ENCODE assay signal across 8 mouse cellular contexts in the genomic region with DNA sequence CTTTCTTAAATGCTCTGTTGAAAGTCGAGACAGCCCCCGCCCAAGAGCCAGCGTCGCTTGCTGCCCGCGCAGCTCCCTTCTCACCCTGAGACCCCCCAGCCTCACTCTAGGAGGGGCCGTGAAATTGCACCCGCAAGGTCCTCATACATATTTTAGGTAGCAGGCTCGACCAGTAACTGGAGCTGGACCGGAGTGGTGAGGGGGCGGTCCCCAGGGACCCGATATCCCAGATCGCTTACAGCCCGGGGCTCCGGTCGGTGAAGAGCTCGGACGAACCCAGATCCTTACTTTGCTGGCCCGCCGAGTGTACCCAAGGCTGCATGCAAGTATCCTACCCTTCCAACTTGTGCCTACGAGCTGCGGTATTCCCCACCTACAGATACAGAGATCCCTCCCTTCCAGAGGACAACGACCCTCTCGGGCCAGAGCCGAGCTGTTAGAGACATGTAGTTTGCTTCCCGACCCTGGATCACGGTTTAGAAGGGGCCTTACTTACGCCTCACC.
DNase-seq lines count a peak whose midpoint lies in the region; ATAC-seq and TF ChIP-seq lines count a peak whose summit lies in the region.

No protein-coding gene starts in this region.

- H3K9ac ChIP-seq in embryonic facial prominence, embryonic 11.5 days (replicated peaks; ENCODE audit: low read length), result no peak overlapping the region; the same call in 1 of the 2 replicates
- H3K9ac ChIP-seq in neural tube, embryonic 13.5 days, result peak overlapping the region; percentile 59; the same call in 1 of the 2 replicates

- TF ChIP-seq POLR2A in lung, adult 2 months (IDR thresholded peaks at IDR 0.05; ENCODE audit: borderline replicate concordance, extremely low read depth, low read depth, low read length), result no peak

- peaks cover 88% of the 10 kb centered on the region for H3K27me3 ChIP-seq in embryonic facial prominence, embryonic 11.5 days (ENCODE audit: control insufficient read depth, insufficient read depth, low read length)
- H3K27me3 ChIP-seq in neural tube, embryonic 13.5 days, result peaks cover 98% of the 10 kb centered on the region

- no peak overlapping the region for H3K27ac ChIP-seq in embryonic facial prominence, embryonic 11.5 days (replicated peaks; ENCODE audit: low read depth, low read length)
- H3K27ac ChIP-seq in neural tube, embryonic 13.5 days (replicated peaks), result peak overlapping the region; percentile 56; the same call in 1 of the 2 replicates

- peak overlapping the region; percentile 37 for H3K4me2 ChIP-seq in embryonic facial prominence, embryonic 11.5 days (ENCODE audit: low read depth, low read length)
- H3K4me2 ChIP-seq in neural tube, embryonic 13.5 days, result peak overlapping the region; percentile 41

- H3K36me3 ChIP-seq in embryonic facial prominence, embryonic 11.5 days (replicated peaks; ENCODE audit: control insufficient read depth, insufficient read depth, low read depth, low read length), result no peaks in the 10 kb centered on the region
- H3K36me3 ChIP-seq in neural tube, embryonic 13.5 days, result no peaks in the 10 kb centered on the region

- no peak for TF ChIP-seq CTCF in lung, adult 2 months (IDR thresholded peaks at IDR 0.05; ENCODE audit: insufficient read depth, low read length)

- DNase-seq in lung, adult 2 months, result peak; percentile 24
- no peak for DNase-seq in lung, postnatal 10 days
- DNase-seq in embryonic facial prominence, embryonic 11.5 days (ENCODE audit: low spot score), result peak; percentile 62
- DNase-seq in induced T-regulatory cell, adult 2 months (ENCODE audit: low read depth), result peak; percentile 41
- no peak for DNase-seq in spleen, postnatal 14 days (ENCODE audit: low spot score in 2 of 2)
- no peak for DNase-seq in adrenal gland, postnatal 36 days
- no peak for DNase-seq in layer of hippocampus, postnatal 10 days (ENCODE audit: low spot score in 2 of 2)

- no peaks in the 10 kb centered on the region for H3K9me3 ChIP-seq in embryonic facial prominence, embryonic 11.5 days (replicated peaks; ENCODE audit: control insufficient read depth, low read length)
- no peaks in the 10 kb centered on the region for H3K9me3 ChIP-seq in neural tube, embryonic 13.5 days

- H3K4me1 ChIP-seq in lung, adult 2 months (ENCODE audit: control insufficient read depth, insufficient read depth, low read length), result peaks cover 6% of the 10 kb centered on the region; the same call in 1 of the 2 replicates
- H3K4me1 ChIP-seq in embryonic facial prominence, embryonic 11.5 days (ENCODE audit: control insufficient read depth, insufficient read depth, low read length), result peaks cover 17% of the 10 kb centered on the region
- peaks cover 52% of the 10 kb centered on the region for H3K4me1 ChIP-seq in neural tube, embryonic 13.5 days (replicated peaks)

- WGBS in lung, adult 2 months, result 3% methylated on average over 28 of the region's 28 CpGs
- WGBS in embryonic facial prominence, embryonic 11.5 days, result under 1% methylated on average over 28 of the region's 28 CpGs
- WGBS in neural tube, embryonic 13.5 days, result 1% methylated on average over 28 of the region's 28 CpGs

- ATAC-seq in embryonic facial prominence, embryonic 11.5 days (replicated peaks; ENCODE audit: insufficient number of reproducible peaks, low FRiP score, low TSS enrichment, low read depth), result no peak
- peak; percentile 17; the same call in 1 of the 2 replicates for ATAC-seq in neural tube, embryonic 13.5 days (ENCODE audit: low read depth)

- no peak overlapping the region for H3K4me3 ChIP-seq in lung, adult 2 months (replicated peaks; ENCODE audit: extremely low read depth, low read depth, low read length)
- peak overlapping the region; percentile 26 for H3K4me3 ChIP-seq in embryonic facial prominence, embryonic 11.5 days (ENCODE audit: low read depth, low read length)
- peak overlapping the region; percentile 35 for H3K4me3 ChIP-seq in neural tube, embryonic 13.5 days

Comparison
In these comparisons a context has a peak if more than half of its experiments do, and no peak if none do; other contexts are left out.
1. DNase-seq: peak in lung, adult 2 months (single experiment), embryonic facial prominence, embryonic 11.5 days (single experiment) and induced T-regulatory cell, adult 2 months (single experiment); none in lung, postnatal 10 days (single experiment), spleen, postnatal 14 days (0 of 2), adrenal gland, postnatal 36 days (0 of 2) and layer of hippocampus, postnatal 10 days (0 of 2).